Mouse (Mus musculus) embryonic facial prominence, embryonic 14.5 days (tissue): ENCODE results near the gene Id2. TPM values are rescaled to one million over a fixed set of nuclear protein-coding genes. Genes with fewer than 3 reads are reported as not detected.
A peak's percentile ranks its signal among the peaks of the same experiment; 100 is the strongest.

Experiments
- ATAC-seq: fragments of 200-750 bp; cut with Nextera tagmentation; 2 replicates; pipeline ENCODE4 v1.8.0; 2017; ENCODE audit warnings: low read depth, moderate number of reproducible peaks, moderate TSS enrichment
- DNase-seq: peaks from one replicate; pipeline ENCODE4 v3.0.0-alpha.2; 2015; ENCODE audit warnings: low spot score
- H3K27ac ChIP-seq: fragments of 300-500 bp; sonication (generic); replicated peaks from 2 replicates; pipeline ENCODE4 v1.5.1; 2014; ENCODE audit warnings: low read depth, mild to moderate bottlenecking, low read length, moderate library complexity
- H3K27me3 ChIP-seq: fragments of 300-500 bp; sonication (generic); replicated peaks from 2 replicates; pipeline ENCODE4 v1.6.1; 2014; ENCODE audit warnings: low read length; ENCODE audit not compliant: control insufficient read depth, insufficient read depth
- H3K36me3 ChIP-seq: fragments of 300-500 bp; sonication (generic); 2 replicates; pipeline ENCODE4 v1.6.1; 2014; ENCODE audit warnings: low read length, mixed read lengths; ENCODE audit not compliant: control insufficient read depth, insufficient read depth
- H3K4me1 ChIP-seq: fragments of 300-500 bp; sonication (generic); 2 replicates; pipeline ENCODE4 v1.6.1; 2014; ENCODE audit warnings: antibody characterized with exemption, low read length; ENCODE audit not compliant: control insufficient read depth, insufficient read depth
- H3K4me2 ChIP-seq: fragments of 300-500 bp; sonication (generic); 2 replicates; pipeline ENCODE4 v1.6.1; 2014; ENCODE audit warnings: low read depth, mild to moderate bottlenecking, low read length, moderate library complexity, mixed read lengths
- H3K4me3 ChIP-seq: fragments of 300-500 bp; sonication (generic); 2 replicates; pipeline ENCODE4 v1.5.1; 2014; ENCODE audit warnings: low read depth, mild to moderate bottlenecking, low read length
- H3K9ac ChIP-seq: fragments of 300-500 bp; sonication (generic); 2 replicates; pipeline ENCODE4 v1.6.1; 2014; ENCODE audit warnings: low read depth, mild to moderate bottlenecking, low read length, moderate library complexity, mixed read lengths
- H3K9me3 ChIP-seq: fragments of 300-500 bp; sonication (generic); 2 replicates; pipeline ENCODE4 v1.6.1; 2016; ENCODE audit warnings: low read length; ENCODE audit not compliant: control insufficient read depth
- WGBS: fragments of 180-500 bp; shearing (Covaris S2); extraction: QIAGEN DNeasy Blood & Tissue Kit; methylation state at CpG from one replicate; pipeline ENCODE4 v1.1.7; 2014; 5-methylcytosine and 5-hydroxymethylcytosine counted together
- polyA plus RNA-seq: library from polyadenylated mRNA; unstranded; fragments of >200 nt; fragmentation: Nextera tagmentation; extraction: Ambion mirVana; gene quantifications from 2 replicates; pipeline ENCODE4 v1.2.1, GENCODE M21; 2014

Gene Id2
- polyA plus RNA-seq, 1 experiment from 2014 or later = 301 TPM

DNA sequence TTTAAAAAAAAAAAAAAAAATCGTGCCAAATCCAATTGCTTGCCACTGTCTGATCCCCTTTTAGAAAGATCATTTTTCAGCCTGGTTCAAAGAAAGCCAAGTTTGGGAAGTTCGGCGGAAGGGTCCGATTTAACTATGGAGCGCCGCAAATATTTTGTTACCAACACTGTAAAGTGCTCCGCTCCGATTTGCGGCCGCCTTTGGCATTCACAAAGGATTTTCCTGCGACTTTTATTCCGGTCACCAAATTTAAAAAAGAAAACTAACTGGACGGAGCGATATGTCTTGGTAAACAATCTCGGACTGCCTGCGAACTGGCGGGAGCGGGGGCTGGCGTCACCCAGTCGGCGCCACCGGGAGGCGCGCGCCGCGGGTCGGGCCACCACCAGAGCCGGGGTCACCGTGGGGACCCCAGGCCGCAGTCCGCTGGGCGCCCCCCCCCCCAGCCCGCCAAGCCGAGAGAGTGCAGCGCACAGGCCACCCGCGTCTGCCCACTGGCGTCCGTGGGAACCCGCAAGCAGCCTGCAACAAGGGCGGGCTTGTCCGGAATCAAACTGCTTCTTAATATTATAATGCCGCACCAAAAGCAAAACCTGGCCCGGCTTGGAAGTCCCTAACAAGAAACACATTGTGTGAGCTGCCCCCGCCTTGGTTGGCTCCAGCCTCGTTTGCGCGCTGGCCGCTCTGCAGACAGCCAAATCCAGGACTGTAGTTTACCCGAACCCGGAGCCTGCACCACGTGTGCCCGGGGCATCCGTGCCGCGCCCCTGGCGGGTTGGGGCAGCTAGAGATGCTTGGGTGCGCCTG lies 3.7 kb upstream of the Id2 start:
- Histone ChIP-seq H3K9me3 (no peaks in the 10 kb centered on the region), H3K36me3 (no peaks in the 10 kb centered on the region), H3K4me2 (peak overlapping the region; percentile 96), H3K9ac (peak overlapping the region; percentile 77), H3K4me1 (peaks cover 22% of the 10 kb centered on the region), H3K27ac (peak overlapping the region; percentile 99), H3K27me3 (no peaks in the 10 kb centered on the region), H3K4me3 (peak overlapping the region; percentile 85)
- WGBS = under 1% methylated on average over 56 of the region's 59 CpGs
- ATAC-seq (no peak), DNase-seq (peak; percentile 93)

- DNase-seq (peak; percentile 82), ATAC-seq (no peak)
These were observed 2.8 kb upstream of the Id2 start for GRCm38 (mm10) chr12:25099563-25100408.

GRCm38 (mm10) chr12:25099313-25099562 lies 2.3 kb upstream of the Id2 start:
- Histone ChIP-seq H3K9me3 (no peaks in the 10 kb centered on the region), H3K9ac (peak overlapping the region; percentile 77), H3K36me3 (no peaks in the 10 kb centered on the region), H3K27me3 (no peaks in the 10 kb centered on the region), H3K4me3 (peak overlapping the region; percentile 85), H3K27ac (peak overlapping the region; percentile 99), H3K4me2 (peak overlapping the region; percentile 96), H3K4me1 (peaks cover 22% of the 10 kb centered on the region)
- WGBS = 2% methylated on average over 9 of the region's 9 CpGs
- ATAC-seq (peak; percentile 19), DNase-seq (peak; percentile 88)

More at GRCm38 (mm10) chr12:25099563-25100408, 2.8 kb upstream of the Id2 start:
- Histone ChIP-seq H3K36me3 (no peaks in the 10 kb centered on the region), H3K9me3 (no peaks in the 10 kb centered on the region), H3K9ac (peak overlapping the region; percentile 77), H3K4me2 (peak overlapping the region; percentile 96), H3K27me3 (no peaks in the 10 kb centered on the region), H3K4me3 (peak overlapping the region; percentile 85), H3K4me1 (peaks cover 22% of the 10 kb centered on the region), H3K27ac (peak overlapping the region; percentile 99)
- WGBS = under 1% methylated on average over 32 of the region's 38 CpGs

DNA sequence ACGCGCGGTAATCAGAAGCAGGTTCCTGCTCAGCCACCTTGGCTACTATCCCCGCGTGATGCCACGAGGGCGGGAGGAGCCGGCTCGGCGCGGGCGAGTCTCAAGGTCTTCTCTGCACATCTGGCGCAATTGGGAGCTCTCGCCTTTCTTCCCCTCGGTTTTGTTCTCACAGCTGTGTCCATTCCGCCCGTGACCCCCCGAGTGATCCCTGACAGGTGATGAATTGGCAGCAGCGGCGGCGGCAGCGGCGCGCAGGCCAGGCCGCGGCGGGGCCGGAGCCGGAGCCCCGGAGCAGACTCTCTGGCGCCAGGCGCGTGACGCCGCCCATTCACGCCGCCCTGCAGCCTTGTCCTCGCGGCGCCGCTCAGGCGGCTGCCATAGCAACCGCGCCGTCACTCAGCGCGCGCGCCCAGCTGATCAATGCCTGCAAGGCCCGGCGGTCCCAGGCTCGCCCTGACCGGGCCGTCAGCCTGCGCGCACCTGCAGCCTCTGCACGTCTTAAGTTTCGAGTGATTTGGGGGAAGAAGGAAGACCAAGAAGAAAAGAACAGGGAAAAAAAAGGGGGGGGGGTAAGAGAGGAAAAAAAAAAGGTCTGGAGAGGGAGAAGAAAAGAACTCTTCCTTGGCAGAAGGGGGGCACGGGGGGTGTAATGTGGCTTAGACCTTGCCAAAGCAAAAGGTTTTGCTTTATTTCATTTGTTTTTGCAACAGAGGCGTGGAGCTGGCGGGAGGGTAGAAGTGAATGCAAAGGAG lies 1.8 kb upstream of the Id2 start:
- peaks cover 22% of the 10 kb centered on the region for H3K4me1 ChIP-seq
- H3K27me3 ChIP-seq = no peaks in the 10 kb centered on the region
- ATAC-seq (peak; percentile 87), DNase-seq (peak; percentile 97)
- peak overlapping the region; percentile 99 for H3K27ac ChIP-seq
- no peaks in the 10 kb centered on the region for H3K36me3 ChIP-seq
- no peaks in the 10 kb centered on the region for H3K9me3 ChIP-seq
- peak overlapping the region; percentile 96 for H3K4me2 ChIP-seq
- peak overlapping the region; percentile 85 for H3K4me3 ChIP-seq
- under 1% methylated on average over 52 of the region's 61 CpGs for WGBS
- H3K9ac ChIP-seq = peak overlapping the region; percentile 77

GRCm38 (mm10) chr12:25098161-25098550 lies 1.2 kb upstream of the Id2 start:
- Histone ChIP-seq H3K4me1 (peaks cover 26% of the 10 kb centered on the region), H3K9ac (peak overlapping the region; percentile 77), H3K9me3 (no peaks in the 10 kb centered on the region), H3K27me3 (no peaks in the 10 kb centered on the region), H3K36me3 (no peaks in the 10 kb centered on the region), H3K4me3 (peak overlapping the region; percentile 85), H3K4me2 (peak overlapping the region; percentile 96), H3K27ac (peak overlapping the region; percentile 99)
- no peak for DNase-seq
- no peak for ATAC-seq
- WGBS = 3% methylated on average over 5 of the region's 10 CpGs

DNA sequence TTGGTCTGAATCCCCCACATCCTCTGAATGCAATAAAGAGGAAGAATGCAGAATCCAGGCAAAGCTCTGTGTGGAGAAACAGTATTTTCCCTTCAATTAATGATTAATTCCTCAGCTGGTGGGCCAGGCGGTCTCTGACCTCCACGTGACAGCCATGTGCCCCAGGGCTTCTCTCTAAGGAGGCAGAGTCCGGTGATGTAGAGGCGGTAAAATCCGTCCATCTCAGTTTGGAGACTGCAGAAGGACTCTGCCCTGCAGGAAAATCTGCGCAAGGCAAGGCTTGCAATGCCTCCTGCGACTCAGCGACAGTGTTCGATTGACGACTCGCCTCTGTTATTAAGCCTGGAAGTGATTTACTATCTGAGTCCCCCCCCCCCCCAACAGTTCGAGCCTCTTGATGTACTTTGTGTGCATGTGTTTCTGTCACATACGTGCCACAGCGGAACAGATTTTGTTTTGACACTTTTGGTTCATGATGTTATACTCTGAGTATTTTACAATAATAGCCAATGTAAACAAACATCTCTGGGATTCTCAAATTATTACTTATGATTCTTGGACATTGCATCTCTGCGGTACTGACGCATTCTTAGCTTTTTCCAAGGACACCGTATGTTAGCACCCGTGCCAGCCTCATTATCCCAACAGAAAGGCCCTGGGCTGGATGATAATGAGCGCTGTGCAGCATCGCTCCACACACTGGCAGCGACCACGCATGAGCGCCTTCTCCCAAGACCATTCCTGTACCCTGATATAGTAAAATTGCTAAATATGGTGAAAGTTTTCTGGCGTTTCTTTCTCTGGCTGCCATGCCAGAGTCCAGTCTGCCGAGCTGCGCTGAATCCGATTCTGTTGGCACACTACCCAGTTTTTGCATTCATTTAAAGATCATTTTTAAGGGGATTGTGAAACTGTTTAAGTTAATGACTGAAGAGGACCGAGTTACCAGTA lies 545 bp upstream of the Id2 start:
- Histone ChIP-seq H3K4me1 (peaks cover 29% of the 10 kb centered on the region), H3K4me2 (peak overlapping the region; percentile 96), H3K9ac (peak overlapping the region; percentile 77), H3K4me3 (peak overlapping the region; percentile 85), H3K9me3 (no peaks in the 10 kb centered on the region), H3K36me3 (no peaks in the 10 kb centered on the region), H3K27ac (peak overlapping the region; percentile 99), H3K27me3 (no peaks in the 10 kb centered on the region)
- whole genome bisulfite sequencing = 4% methylated on average over 28 of the region's 28 CpGs
- ATAC-seq = no peak
- DNase-seq = peak; percentile 68

GRCm38 (mm10) chr12:25096640-25097051 lies 294 bp downstream of the Id2 start:
- ATAC-seq = no peak
- H3K4me1 ChIP-seq = peaks cover 25% of the 10 kb centered on the region
- DNase-seq = peak; percentile 35

More at GRCm38 (mm10) chr12:25096640-25097051, 294 bp downstream of the Id2 start:
- no peaks in the 10 kb centered on the region for H3K9me3 ChIP-seq
- H3K36me3 ChIP-seq = no peaks in the 10 kb centered on the region
- WGBS = 1% methylated on average over 15 of the region's 15 CpGs
- no peaks in the 10 kb centered on the region for H3K27me3 ChIP-seq
- peak overlapping the region; percentile 99 for H3K27ac ChIP-seq
- peak overlapping the region; percentile 85 for H3K4me3 ChIP-seq
- peak overlapping the region; percentile 77 for H3K9ac ChIP-seq
- peak overlapping the region; percentile 96 for H3K4me2 ChIP-seq
